Mouse (Mus musculus): ENCODE measurements around the gene Prr5l. TPM values are rescaled to one million over a fixed set of nuclear protein-coding genes. Genes with fewer than 3 reads are reported as not detected.

The Prr5l gene
- polyA plus RNA-seq, 1 experiment from 2014 or later, result 14.2 TPM

DNA sequence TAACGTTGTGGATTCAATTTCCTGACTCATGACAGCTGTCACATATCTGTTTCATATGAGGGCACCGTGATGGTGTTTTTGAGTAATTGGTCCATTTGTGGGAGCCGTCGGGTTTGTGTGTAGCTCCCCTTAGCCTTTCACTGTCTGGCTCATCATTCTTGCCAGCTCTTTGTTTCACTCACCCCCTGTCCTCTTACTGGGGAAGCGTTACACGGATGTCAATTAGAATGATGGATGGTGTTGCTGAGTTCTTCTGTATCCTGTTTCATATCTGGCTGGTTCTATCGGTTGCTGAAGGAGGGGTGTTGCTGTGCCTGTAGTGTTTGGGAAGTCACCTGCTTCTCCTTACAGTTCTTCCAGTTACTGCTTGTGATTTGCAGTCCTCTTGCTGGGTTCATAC, 8.3 kb upstream of the Prr5l start:
- 41% methylated on average over 7 of the region's 7 CpGs for WGBS
- H3K9me3 ChIP-seq (ENCODE audit: control insufficient read depth, low read length), result no peaks in the 10 kb centered on the region
- no peak for ATAC-seq (ENCODE audit: low read depth)

DNA sequence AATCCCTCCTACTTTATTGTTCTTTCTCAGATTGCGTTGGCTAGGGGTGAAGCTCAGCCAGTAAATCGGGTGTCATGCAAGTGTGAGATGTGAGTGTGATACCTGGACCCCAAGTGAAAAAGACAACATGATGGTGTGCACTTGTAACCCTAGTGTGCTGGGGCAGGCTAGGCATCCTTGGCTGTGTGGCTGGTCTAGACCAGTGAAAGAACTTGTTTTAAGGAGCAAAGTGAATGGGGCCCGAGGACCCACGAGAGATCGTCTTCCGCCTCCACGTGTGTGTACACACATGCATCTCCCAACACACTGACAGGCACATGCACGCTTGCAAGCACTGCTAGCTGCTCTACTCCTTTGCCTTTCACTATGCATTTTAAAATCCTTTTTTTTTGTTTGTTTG, 6.1 kb upstream of the Prr5l start:
- H3K27me3 ChIP-seq (replicated peaks; ENCODE audit: control insufficient read depth, insufficient read depth, low read length), result no peaks in the 10 kb centered on the region
- no peak for ATAC-seq (ENCODE audit: low read depth)

More for the DNA sequence above, 8.3 kb upstream of the Prr5l start:
- no peaks in the 10 kb centered on the region for H3K27me3 ChIP-seq (replicated peaks; ENCODE audit: control insufficient read depth, insufficient read depth, low read length)
- H3K4me3 ChIP-seq (ENCODE audit: low read depth, low read length), result no peak overlapping the region
- H3K27ac ChIP-seq (replicated peaks; ENCODE audit: low read depth, low read length), result no peak overlapping the region
- H3K4me1 ChIP-seq (ENCODE audit: control insufficient read depth, insufficient read depth, low read length), result peaks cover 8% of the 10 kb centered on the region; the same call in 1 of the 2 replicates
- no peak for DNase-seq (ENCODE audit: low spot score)
- H3K4me2 ChIP-seq (ENCODE audit: low read depth, low read length), result no peak overlapping the region
- H3K9ac ChIP-seq (ENCODE audit: low read depth, low read length), result no peak overlapping the region
- no peaks in the 10 kb centered on the region; the same call in 1 of the 2 replicates for H3K36me3 ChIP-seq (ENCODE audit: control insufficient read depth, insufficient read depth, low read length)

DNA sequence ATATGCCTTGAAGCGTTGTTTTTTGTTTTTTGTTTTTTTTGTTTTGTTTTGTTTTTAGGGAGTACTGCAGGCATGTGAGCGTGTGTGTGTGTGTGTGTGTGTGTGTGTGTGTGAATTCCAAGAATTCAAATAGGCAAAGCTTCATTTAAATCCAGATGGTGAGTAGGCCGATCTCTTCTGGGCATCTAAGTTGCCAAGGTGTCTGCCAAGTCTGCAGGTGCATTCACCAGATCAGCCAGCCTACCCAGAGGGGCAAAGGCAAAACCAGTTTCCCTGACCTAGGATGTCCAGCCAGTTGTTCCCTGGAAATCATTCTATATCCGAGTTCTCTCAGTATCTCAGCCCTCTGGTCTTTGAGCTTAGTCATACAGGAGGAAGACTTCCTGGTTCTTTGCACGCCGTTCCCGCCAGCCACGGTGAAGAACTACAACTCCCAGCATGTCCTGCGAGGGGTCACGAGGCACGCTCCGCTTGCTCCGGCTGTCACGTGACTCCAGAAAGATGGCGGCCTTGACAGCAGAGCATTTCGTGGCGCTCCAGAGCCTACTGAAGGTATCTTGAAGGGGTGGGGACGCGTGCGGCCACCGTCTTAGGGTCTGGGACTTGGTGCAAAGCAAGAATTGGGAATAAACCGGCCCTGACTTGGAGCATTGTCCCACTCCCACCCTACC, 3.1 kb upstream of the Prr5l start, which contains the start of gene Commd9:
Commd9 (plus strand) TSS at position 480 of the 671 bp plus-strand sequence.
- Histone ChIP-seq H3K4me1 (ENCODE audit: control insufficient read depth, insufficient read depth, low read length) (peaks cover 8% of the 10 kb centered on the region; the same call in 1 of the 2 replicates), H3K9me3 (ENCODE audit: control insufficient read depth, low read length) (no peaks in the 10 kb centered on the region), H3K27ac (replicated peaks; ENCODE audit: low read depth, low read length) (no peak within 1 kb of the TSS), H3K9ac (ENCODE audit: low read depth, low read length) (peak within 1 kb of the TSS; percentile 62), H3K4me2 (ENCODE audit: low read depth, low read length) (peak within 1 kb of the TSS; percentile 74), H3K27me3 (replicated peaks; ENCODE audit: control insufficient read depth, insufficient read depth, low read length) (no peaks in the 10 kb centered on the region; the same call in 1 of the 2 replicates), H3K4me3 (ENCODE audit: low read depth, low read length) (peak within 1 kb of the TSS; percentile 68), H3K36me3 (ENCODE audit: control insufficient read depth, insufficient read depth, low read length) (no peaks in the 10 kb centered on the region)
- DNase-seq (ENCODE audit: low spot score) (peak; percentile 97), ATAC-seq (ENCODE audit: low read depth) (peak; percentile 98)
- WGBS, result 13% methylated on average over 22 of the region's 22 CpGs

More for the DNA sequence above, 6.1 kb upstream of the Prr5l start:
- H3K27ac ChIP-seq (replicated peaks; ENCODE audit: low read depth, low read length), result no peak overlapping the region
- H3K4me1 ChIP-seq (ENCODE audit: control insufficient read depth, insufficient read depth, low read length), result peaks cover 8% of the 10 kb centered on the region; the same call in 1 of the 2 replicates
- H3K4me2 ChIP-seq (ENCODE audit: low read depth, low read length), result no peak overlapping the region
- no peaks in the 10 kb centered on the region for H3K36me3 ChIP-seq (ENCODE audit: control insufficient read depth, insufficient read depth, low read length)
- no peak overlapping the region for H3K4me3 ChIP-seq (ENCODE audit: low read depth, low read length)
- no peaks in the 10 kb centered on the region for H3K9me3 ChIP-seq (ENCODE audit: control insufficient read depth, low read length)
- DNase-seq (ENCODE audit: low spot score), result no peak
- no peak overlapping the region for H3K9ac ChIP-seq (ENCODE audit: low read depth, low read length)
- WGBS, result 85% methylated on average over 8 of the region's 8 CpGs

DNA sequence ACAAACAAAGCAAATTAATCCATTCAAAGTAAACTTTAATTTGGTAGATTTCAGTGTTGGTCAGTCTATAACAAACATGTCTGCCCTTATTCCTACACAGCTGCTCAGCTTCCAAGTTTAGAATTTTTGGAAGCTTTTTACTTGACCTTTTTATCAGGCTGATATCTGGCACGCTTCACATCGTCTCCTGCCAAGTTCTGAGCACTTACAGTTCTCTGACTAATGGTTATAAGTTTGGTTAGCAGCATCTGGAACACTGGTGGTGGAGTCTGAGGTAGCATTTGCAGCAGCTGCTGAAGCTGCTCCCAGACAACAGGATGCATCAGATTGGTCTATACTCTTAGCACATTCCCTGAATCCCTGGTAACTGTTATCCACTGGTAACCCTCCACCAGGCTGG, 1.5 kb upstream of the Prr5l start:
- Histone ChIP-seq H3K4me2 (ENCODE audit: low read depth, low read length) (no peak overlapping the region), H3K9me3 (ENCODE audit: control insufficient read depth, low read length) (no peaks in the 10 kb centered on the region), H3K9ac (ENCODE audit: low read depth, low read length) (no peak overlapping the region), H3K27ac (replicated peaks; ENCODE audit: low read depth, low read length) (no peak overlapping the region), H3K4me3 (ENCODE audit: low read depth, low read length) (no peak overlapping the region), H3K36me3 (ENCODE audit: control insufficient read depth, insufficient read depth, low read length) (no peaks in the 10 kb centered on the region), H3K4me1 (ENCODE audit: control insufficient read depth, insufficient read depth, low read length) (peaks cover 8% of the 10 kb centered on the region; the same call in 1 of the 2 replicates), H3K27me3 (replicated peaks; ENCODE audit: control insufficient read depth, insufficient read depth, low read length) (no peaks in the 10 kb centered on the region; the same call in 1 of the 2 replicates)
- ATAC-seq (ENCODE audit: low read depth) (no peak), DNase-seq (ENCODE audit: low spot score) (peak; percentile 42)
- 80% methylated on average over 2 of the region's 2 CpGs for whole genome bisulfite sequencing

DNA sequence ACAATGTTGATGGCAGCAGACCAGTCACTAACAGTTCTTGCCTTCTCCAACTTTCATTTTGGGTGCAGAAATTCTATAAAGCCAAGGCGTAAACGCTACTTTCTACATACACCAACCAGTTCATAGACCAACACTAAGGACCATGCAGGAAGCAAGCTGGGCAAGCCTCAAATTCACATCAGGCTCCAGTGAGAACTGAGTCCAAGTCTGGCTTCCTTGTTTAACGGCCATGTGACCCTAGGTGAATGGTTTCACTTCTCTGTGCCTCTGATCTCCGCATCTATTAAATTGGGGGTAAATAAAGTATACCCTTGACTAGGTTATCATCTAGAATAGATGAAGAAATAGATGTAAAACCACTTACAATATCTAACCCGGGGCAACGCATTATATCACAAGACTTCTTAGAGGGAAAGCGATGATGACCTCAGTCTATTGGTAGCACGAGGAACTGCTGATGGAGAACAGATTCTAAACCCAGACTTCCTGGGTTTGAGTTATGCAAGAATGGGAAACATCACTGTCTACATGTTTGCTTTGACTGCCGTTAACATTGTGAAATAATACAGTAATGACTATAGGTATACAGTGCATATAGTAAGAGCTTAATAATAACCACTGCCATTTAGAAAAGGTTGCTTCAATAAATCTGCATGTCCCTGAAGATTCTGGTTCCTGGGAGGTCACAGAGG, 1.2 kb downstream of the Prr5l start:
- no peak overlapping the region for H3K4me2 ChIP-seq (ENCODE audit: low read depth, low read length)
- H3K4me3 ChIP-seq (ENCODE audit: low read depth, low read length), result no peak overlapping the region
- DNase-seq (ENCODE audit: low spot score) (no peak), ATAC-seq (ENCODE audit: low read depth) (no peak)
- H3K27ac ChIP-seq (replicated peaks; ENCODE audit: low read depth, low read length), result no peak overlapping the region
- WGBS, result 86% methylated on average over 9 of the region's 9 CpGs
- H3K4me1 ChIP-seq (ENCODE audit: control insufficient read depth, insufficient read depth, low read length), result peaks cover 2% of the 10 kb centered on the region; the same call in 1 of the 2 replicates
- no peaks in the 10 kb centered on the region for H3K9me3 ChIP-seq (ENCODE audit: control insufficient read depth, low read length)
- H3K27me3 ChIP-seq (replicated peaks; ENCODE audit: control insufficient read depth, insufficient read depth, low read length), result no peaks in the 10 kb centered on the region; the same call in 1 of the 2 replicates
- H3K9ac ChIP-seq (ENCODE audit: low read depth, low read length), result no peak overlapping the region
- no peaks in the 10 kb centered on the region for H3K36me3 ChIP-seq (ENCODE audit: control insufficient read depth, insufficient read depth, low read length)

DNA sequence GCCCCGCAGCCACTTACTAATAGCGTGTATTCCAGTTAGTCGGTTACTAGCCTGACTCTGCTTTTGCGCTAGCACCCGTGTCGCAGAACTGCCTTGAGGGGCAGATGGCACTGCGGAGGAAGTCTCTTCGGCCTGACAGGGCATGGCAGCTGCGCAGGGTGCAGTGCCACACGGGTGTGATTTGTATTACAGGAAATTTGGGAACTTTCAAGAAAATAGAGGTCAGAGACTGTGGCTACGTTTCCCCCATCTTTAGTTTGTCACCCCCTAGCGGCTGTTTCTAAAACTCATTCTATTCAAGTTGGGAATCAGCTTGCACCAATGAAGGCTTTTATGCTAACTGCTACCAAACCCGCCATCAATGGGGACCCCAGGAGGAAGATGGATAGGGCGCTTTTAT, 11.6 kb downstream of the Prr5l start:
- peak; percentile 74 for DNase-seq (ENCODE audit: low spot score)
- WGBS, result 22% methylated on average over 14 of the region's 14 CpGs

DNA sequence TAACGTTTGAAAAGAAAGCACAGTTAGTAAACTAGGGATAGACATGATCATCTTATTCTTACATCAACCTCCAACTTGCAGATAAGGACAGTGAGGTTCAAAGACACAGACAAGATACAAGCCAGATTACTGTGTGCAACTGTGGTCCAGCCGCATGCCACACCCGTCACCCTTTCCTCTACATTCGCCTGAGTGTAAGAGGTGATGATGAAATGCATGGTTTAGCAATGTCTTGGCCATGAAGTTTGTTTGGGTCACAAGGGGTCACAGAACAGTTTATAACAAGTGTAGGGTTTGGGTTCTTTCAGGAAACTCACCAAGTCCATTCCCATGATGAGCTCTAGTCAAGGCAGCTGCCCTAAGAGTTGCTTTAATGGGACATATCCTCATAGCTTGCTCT, 14.1 kb downstream of the Prr5l start:
- no peak overlapping the region for H3K4me2 ChIP-seq (ENCODE audit: low read depth, low read length)
- H3K36me3 ChIP-seq (ENCODE audit: control insufficient read depth, insufficient read depth, low read length), result no peaks in the 10 kb centered on the region
- no peak overlapping the region for H3K4me3 ChIP-seq (ENCODE audit: low read depth, low read length)
- H3K27me3 ChIP-seq (replicated peaks; ENCODE audit: control insufficient read depth, insufficient read depth, low read length), result no peaks in the 10 kb centered on the region
- no peak overlapping the region for H3K27ac ChIP-seq (replicated peaks; ENCODE audit: low read depth, low read length)
- no peaks in the 10 kb centered on the region for H3K4me1 ChIP-seq (ENCODE audit: control insufficient read depth, insufficient read depth, low read length)
- ATAC-seq (ENCODE audit: low read depth) (no peak), DNase-seq (ENCODE audit: low spot score) (no peak)
- 91% methylated on average over 4 of the region's 4 CpGs for WGBS
- no peaks in the 10 kb centered on the region for H3K9me3 ChIP-seq (ENCODE audit: control insufficient read depth, low read length)
- no peak overlapping the region for H3K9ac ChIP-seq (ENCODE audit: low read depth, low read length)

More for the DNA sequence above, 11.6 kb downstream of the Prr5l start:
- ATAC-seq (ENCODE audit: low read depth), result peak; percentile 44; the same call in 1 of the 2 replicates
- 0 out of 2 replicates have a peak overlapping the region, but pooled peaks have one; percentile 28 for H3K9ac ChIP-seq (ENCODE audit: low read depth, low read length)
- H3K27me3 ChIP-seq (replicated peaks; ENCODE audit: control insufficient read depth, insufficient read depth, low read length), result no peaks in the 10 kb centered on the region
- no peaks in the 10 kb centered on the region for H3K9me3 ChIP-seq (ENCODE audit: control insufficient read depth, low read length)
- no peaks in the 10 kb centered on the region for H3K36me3 ChIP-seq (ENCODE audit: control insufficient read depth, insufficient read depth, low read length)
- no peak overlapping the region for H3K27ac ChIP-seq (replicated peaks; ENCODE audit: low read depth, low read length)
- no peaks in the 10 kb centered on the region for H3K4me1 ChIP-seq (ENCODE audit: control insufficient read depth, insufficient read depth, low read length)
- 0 out of 2 replicates have a peak overlapping the region, but pooled peaks have one; percentile 5 for H3K4me3 ChIP-seq (ENCODE audit: low read depth, low read length)
- peak overlapping the region; percentile 44 for H3K4me2 ChIP-seq (ENCODE audit: low read depth, low read length)

DNA sequence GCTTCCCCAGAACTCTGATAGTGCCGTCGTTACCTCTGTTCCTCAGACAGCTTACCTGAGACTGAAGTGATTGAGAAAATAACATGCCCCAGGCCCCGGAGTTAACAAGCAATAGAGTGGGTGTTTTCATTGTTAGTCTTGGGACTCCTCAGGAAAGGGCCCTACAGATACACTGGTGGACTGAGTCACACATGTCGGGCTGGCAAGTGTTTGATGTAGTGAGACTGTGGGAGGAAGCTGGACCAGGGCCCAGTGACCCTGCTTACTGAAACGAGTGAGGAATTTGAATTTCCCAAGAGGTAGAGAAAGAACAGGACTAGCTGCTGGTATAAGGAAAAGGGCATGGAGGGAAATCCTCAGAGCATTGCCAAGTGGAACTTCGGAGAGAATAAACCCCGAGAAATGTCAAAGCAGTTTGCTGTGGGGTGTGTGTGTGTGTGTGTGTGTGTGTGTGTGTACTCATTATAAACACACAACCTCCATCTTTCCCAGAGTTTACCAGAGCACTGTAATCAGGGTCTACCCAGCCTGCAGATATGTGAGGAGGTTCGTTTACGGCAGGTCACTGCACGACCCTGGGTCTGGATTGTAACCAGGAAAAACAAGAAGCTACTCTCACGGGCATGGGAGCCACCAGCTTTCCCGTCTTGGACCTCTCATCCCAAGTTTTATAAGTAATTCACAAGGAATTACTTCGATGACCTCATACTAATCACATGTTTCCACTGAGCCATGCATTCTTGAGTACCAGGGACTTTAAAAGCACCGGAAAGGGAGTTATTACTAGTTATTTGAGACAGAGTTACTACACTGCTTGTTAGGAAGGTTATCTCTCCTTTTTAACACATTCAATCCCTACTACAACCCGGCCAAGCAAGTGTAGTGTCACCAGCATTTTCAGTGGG, 20.4 kb downstream of the Prr5l start:
- Histone ChIP-seq H3K36me3 (ENCODE audit: control insufficient read depth, insufficient read depth, low read length) (no peaks in the 10 kb centered on the region), H3K4me3 (ENCODE audit: low read depth, low read length) (no peak overlapping the region), H3K9me3 (ENCODE audit: control insufficient read depth, low read length) (no peaks in the 10 kb centered on the region), H3K4me1 (ENCODE audit: control insufficient read depth, insufficient read depth, low read length) (peaks cover 14% of the 10 kb centered on the region), H3K9ac (ENCODE audit: low read depth, low read length) (no peak overlapping the region), H3K27me3 (replicated peaks; ENCODE audit: control insufficient read depth, insufficient read depth, low read length) (no peaks in the 10 kb centered on the region), H3K4me2 (ENCODE audit: low read depth, low read length) (no peak overlapping the region), H3K27ac (replicated peaks; ENCODE audit: low read depth, low read length) (no peak overlapping the region; the same call in 1 of the 2 replicates)
- ATAC-seq (ENCODE audit: low read depth), result no peak
- 42% methylated on average over 15 of the region's 15 CpGs for whole genome bisulfite sequencing
- DNase-seq (ENCODE audit: low spot score), result peak; percentile 50

Data from embryonic facial prominence, embryonic 14.5 days (tissue).